14 mouse cellular contexts compared by ENCODE assay signal in genomic region chr1:71528808-71529648, GRCm38 (mm10).
"Had no signal": no experiment of that assay in that cellular context is flagged by ENCODE, and none has a peak within 500 bp of the region (broad histone marks: within the 10 kb centered on the region; RNA-seq: fewer than 3 reads in every experiment).

No protein-coding gene starts in this region.

- ATAC-seq: liver, postnatal 0 days; midbrain, embryonic 15.5 days had no signal

- H3K27me3 ChIP-seq: liver, embryonic 13.5 days; midbrain, embryonic 15.5 days; neural tube, embryonic 12.5 days; stomach, embryonic 15.5 days had no signal

- H3K9ac ChIP-seq: liver, embryonic 13.5 days; liver, postnatal 0 days; midbrain, embryonic 15.5 days; neural tube, embryonic 12.5 days; stomach, embryonic 15.5 days had no signal

- H3K36me3 ChIP-seq: liver, embryonic 13.5 days; midbrain, embryonic 15.5 days; neural tube, embryonic 12.5 days; stomach, embryonic 15.5 days had no signal

- H3K4me2 ChIP-seq: liver, embryonic 13.5 days; midbrain, embryonic 11.5 days; midbrain, embryonic 15.5 days; neural tube, embryonic 12.5 days; stomach, embryonic 15.5 days had no signal

- H3K27ac ChIP-seq: kidney, postnatal 0 days; liver, embryonic 13.5 days; midbrain, embryonic 15.5 days; neural tube, embryonic 12.5 days; stomach, embryonic 15.5 days had no signal

- H3K4me3 ChIP-seq: liver, embryonic 13.5 days; midbrain, embryonic 15.5 days; neural tube, embryonic 12.5 days; stomach, embryonic 15.5 days had no signal

- DNase-seq: kidney, adult 9 months; kidney, postnatal 36 days; layer of hippocampus, adult 9-11 months; layer of hippocampus, postnatal 36 days; liver; liver, embryonic 13.5 days; liver, postnatal 0 days; right cerebral cortex, postnatal 14 days; thymus, postnatal 4 days had no signal

- H3K9me3 ChIP-seq: liver, embryonic 13.5 days; midbrain, embryonic 15.5 days; neural tube, embryonic 12.5 days; stomach, embryonic 15.5 days had no signal

- H3K4me1 ChIP-seq: liver, embryonic 13.5 days; midbrain, embryonic 15.5 days; neural tube, embryonic 12.5 days; stomach, embryonic 15.5 days had no signal
